Mouse (Mus musculus): Measurements from ENCODE around the gene Shmt2.

Shmt2 gene

GRCm38 (mm10) chr10:127522088-127522581 is at the start of gene Shmt2:
Shmt2 (minus strand) TSS chr10:127522444.
- peak; percentile 78 for ATAC-seq (ENCODE audit: low TSS enrichment)

GRCm38 (mm10) chr10:127570937-127571641 is 48.8 kb upstream of the Shmt2 start:
- ATAC-seq (ENCODE audit: low TSS enrichment), result no peak

- ATAC-seq (ENCODE audit: low TSS enrichment), result no peak
Measured at GRCm38 (mm10) chr10:127570384-127570783, 48.1 kb upstream of the Shmt2 start.

- no peak for ATAC-seq (ENCODE audit: low TSS enrichment)
Measured at GRCm38 (mm10) chr10:127569450-127569849, 47.2 kb upstream of the Shmt2 start.

- ATAC-seq (ENCODE audit: low TSS enrichment), result no peak
Measured at GRCm38 (mm10) chr10:127566553-127567326, 44.5 kb upstream of the Shmt2 start.

- peak; percentile 89 for ATAC-seq (ENCODE audit: low TSS enrichment)
Measured at GRCm38 (mm10) chr10:127564301-127564700, 42.1 kb upstream of the Shmt2 start.

GRCm38 (mm10) chr10:127563840-127564239 is 41.6 kb upstream of the Shmt2 start:
- no peak for ATAC-seq (ENCODE audit: low TSS enrichment)

GRCm38 (mm10) chr10:127561145-127561544 is 38.9 kb upstream of the Shmt2 start:
- ATAC-seq (ENCODE audit: low TSS enrichment), result no peak

- ATAC-seq (ENCODE audit: low TSS enrichment), result no peak
Measured at GRCm38 (mm10) chr10:127557397-127557796, 35.2 kb upstream of the Shmt2 start.

- ATAC-seq (ENCODE audit: low TSS enrichment), result no peak
Measured at GRCm38 (mm10) chr10:127555703-127556102, 33.5 kb upstream of the Shmt2 start.

GRCm38 (mm10) chr10:127549892-127550291 is 27.6 kb upstream of the Shmt2 start:
- no peak for ATAC-seq (ENCODE audit: low TSS enrichment)

GRCm38 (mm10) chr10:127548236-127548635 is 26.0 kb upstream of the Shmt2 start:
- ATAC-seq (ENCODE audit: low TSS enrichment), result no peak

GRCm38 (mm10) chr10:127546505-127546904 is 24.3 kb upstream of the Shmt2 start:
- ATAC-seq (ENCODE audit: low TSS enrichment), result no peak

- ATAC-seq (ENCODE audit: low TSS enrichment), result no peak
Measured at GRCm38 (mm10) chr10:127544375-127544774, 22.1 kb upstream of the Shmt2 start.

- ATAC-seq (ENCODE audit: low TSS enrichment), result no peak
Measured at GRCm38 (mm10) chr10:127543916-127544315, 21.7 kb upstream of the Shmt2 start.

GRCm38 (mm10) chr10:127542720-127543119 is 20.5 kb upstream of the Shmt2 start:
- no peak for ATAC-seq (ENCODE audit: low TSS enrichment)

GRCm38 (mm10) chr10:127542084-127542483 is 19.8 kb upstream of the Shmt2 start:
- ATAC-seq (ENCODE audit: low TSS enrichment), result peak; percentile 55

- no peak for ATAC-seq (ENCODE audit: low TSS enrichment)
Measured at GRCm38 (mm10) chr10:127541510-127541909, 19.3 kb upstream of the Shmt2 start.

GRCm38 (mm10) chr10:127537854-127538583 is 15.8 kb upstream of the Shmt2 start:
- no peak for ATAC-seq (ENCODE audit: low TSS enrichment)

- no peak for ATAC-seq (ENCODE audit: low TSS enrichment)
Measured at GRCm38 (mm10) chr10:127536586-127537314, 14.5 kb upstream of the Shmt2 start.

GRCm38 (mm10) chr10:127534929-127535384 is 12.7 kb upstream of the Shmt2 start:
- no peak for ATAC-seq (ENCODE audit: low TSS enrichment)
